Mouse (Mus musculus): ENCODE data around the gene Cfap57. TPM values are rescaled to one million over a fixed set of nuclear protein-coding genes. Genes with fewer than 3 reads are reported as not detected.
A peak's percentile ranks its signal among the peaks of the same experiment; 100 is the strongest.

Gene Cfap57
- under 1 TPM; 0.62 to 0.80 TPM for total RNA-seq (2021)
- long read RNA-seq, experiment 1, partial matches to known transcripts, result 0 of 1 reads
- long read RNA-seq, experiment 1, other reads (novel, unspliced or antisense), result 1 of 1 reads
- long read RNA-seq, experiment 2, partial matches to known transcripts, result 1 of 2 reads
- long read RNA-seq, experiment 2, other reads (novel, unspliced or antisense), result 1 of 2 reads

DNA sequence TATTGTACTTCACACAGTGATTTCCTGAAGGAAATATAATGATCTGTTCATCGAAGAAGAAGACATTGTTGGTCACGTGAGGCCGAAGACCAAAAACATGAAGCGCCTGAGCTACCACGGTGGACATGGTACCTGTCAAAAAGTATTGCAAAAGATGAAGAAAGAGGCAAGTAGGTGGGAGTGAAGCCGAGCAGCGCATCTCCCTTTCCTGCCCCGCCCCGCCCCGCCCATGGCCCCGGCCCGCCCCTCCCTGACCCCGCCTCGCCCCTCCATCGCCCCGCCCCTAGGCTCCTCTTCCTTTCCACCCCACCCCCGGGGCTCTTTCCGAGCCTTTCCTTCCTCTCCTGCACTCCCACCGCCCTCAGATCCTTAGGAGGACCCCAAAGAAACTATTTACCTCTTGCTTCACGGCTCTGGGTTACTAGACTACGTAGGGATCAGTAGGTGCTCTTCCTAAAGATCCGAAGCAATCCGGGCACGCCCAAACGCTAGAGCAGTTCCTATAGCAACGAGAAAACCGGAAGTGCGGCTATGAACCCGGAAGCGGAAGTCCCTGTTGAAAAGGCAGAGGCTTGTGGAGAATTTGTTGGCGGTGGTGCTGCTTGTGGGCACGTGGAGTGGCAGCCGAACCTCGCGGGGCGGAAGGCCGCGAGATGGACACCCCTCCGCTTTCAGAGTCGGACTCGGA lies at the start of gene Cfap57, which contains the start of gene Ebna1bp2:
Gene Cfap57 (minus strand): TSS at position 499 of the 688 bp plus-strand sequence.
Gene Ebna1bp2 (plus strand): TSS at position 521 of the 688 bp plus-strand sequence.
- peak; percentile 92 to 94 for DNase-seq (ENCODE audit: low spot score in 2 of 2)
- intact Hi-C loops (cut with DNase I), result no loop called here

DNA sequence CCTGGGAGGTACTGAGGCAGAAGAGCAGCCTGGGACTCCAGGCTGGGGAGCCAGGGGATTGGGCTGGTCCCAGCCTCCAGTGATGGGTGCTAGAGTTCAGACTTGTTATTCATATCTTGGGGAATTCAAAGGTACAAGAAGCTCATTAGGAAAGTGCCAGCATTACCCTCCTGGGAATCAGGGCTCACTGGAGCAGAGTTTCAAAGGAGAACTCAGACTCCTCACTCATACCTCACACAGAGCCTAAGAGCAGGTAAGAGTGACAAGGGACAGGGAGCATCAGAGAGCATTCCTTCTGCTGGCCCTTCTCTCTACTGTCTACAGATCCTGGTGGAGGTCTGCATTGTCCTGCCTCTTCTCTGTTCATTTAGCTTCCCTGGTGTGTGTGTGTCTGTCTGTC lies 38.1 kb upstream of the Cfap57 start, which contains the start of gene Olfr62:
Gene Olfr62 (plus strand): TSS at position 301 of the 400 bp plus-strand sequence.
- intact Hi-C loops (cut with DNase I), result loop anchor here (5.0 kb wide), 1 partner anchor 329 kb away; no protein-coding TSS in a partner anchor
- no peak for DNase-seq (ENCODE audit: low spot score in 2 of 2)

DNA sequence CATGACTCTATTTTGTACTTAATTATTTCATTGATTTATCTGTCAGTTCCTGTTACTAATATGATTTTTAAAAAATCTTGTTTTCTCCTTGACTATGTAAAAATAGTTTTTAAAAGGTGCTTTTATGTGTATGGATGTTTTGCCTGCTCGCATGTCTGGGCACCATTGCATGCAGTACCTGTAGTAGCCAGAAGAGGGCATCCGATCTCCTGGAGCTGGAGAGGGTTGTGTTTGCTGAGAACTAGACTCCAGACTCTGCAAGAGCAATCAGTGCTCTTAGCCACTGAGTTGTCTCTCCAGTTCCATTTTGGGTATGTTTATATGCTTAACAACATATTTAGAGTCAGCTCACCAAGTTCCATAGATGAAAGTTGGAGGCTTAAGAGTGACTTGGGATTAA lies 24.7 kb upstream of the Cfap57 start:
- intact Hi-C loops (cut with DNase I), result no loop called here
- peak; percentile 13 to 62 for DNase-seq (ENCODE audit: low spot score in 2 of 2)

DNA sequence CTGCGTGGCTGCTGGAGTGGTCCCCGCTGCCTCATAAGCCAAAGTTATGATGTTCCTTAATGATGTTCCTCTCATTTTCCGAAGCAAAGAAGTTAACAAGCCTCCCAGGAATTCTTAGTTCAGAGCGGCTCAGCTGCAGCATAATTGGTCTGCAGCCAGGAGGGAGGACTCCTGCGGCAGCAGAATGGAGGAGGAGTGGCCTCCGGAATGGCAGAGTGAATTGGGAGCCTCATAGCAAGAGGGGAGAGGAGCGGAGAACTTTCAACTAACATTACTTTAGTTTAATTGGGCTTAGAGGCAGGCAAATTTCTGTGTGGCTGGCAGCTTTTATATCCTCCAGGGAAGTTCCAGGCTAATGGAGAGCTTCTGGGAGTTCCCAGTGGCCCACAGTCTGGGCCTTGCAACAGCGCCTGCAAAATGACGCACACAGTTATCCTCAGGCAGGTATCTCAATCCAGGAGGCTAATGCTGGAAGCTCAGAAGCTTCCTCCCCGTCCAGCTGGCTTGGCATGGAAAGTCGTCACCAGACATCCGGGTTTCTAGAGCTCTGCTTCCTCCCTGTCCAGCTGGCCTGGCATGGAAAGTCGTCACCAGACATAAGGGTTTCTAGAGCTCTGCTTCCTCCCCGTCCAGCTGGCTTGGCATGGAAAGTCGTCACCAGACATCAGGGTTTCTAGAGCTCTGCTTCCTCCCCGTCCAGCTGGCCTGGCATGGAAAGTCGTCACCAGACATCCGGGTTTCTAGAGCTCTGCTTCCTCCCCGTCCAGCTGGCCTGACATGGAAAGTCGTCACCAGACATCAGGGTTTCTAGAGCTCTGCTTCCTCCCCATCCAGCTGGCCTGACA lies 22.0 kb upstream of the Cfap57 start:
- peak; percentile 27 to 34 for DNase-seq (ENCODE audit: low spot score in 2 of 2)
- intact Hi-C loops (cut with DNase I), result no loop called here

DNA sequence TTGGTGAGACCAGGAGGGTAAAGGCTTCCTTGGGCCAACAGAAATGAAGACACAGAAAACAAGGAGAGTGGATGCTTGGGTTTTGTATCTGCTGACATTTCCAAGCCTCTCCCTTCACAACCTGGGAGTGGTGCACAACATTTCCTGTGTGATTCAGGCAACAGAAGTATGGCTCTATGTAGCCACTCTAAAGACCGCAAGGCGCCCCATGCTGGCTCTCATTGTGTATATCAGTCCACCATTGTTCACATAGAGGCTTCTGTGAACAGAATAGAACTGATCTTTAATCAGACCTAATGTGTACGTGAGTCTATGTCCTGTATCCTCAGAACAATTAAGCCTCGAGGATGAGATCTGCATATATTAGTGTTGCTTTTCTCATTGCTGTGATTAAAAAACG lies 9.7 kb upstream of the Cfap57 start:
- intact Hi-C loops (cut with DNase I), result no loop called here
- no peak for DNase-seq (ENCODE audit: low spot score in 2 of 2)

DNA sequence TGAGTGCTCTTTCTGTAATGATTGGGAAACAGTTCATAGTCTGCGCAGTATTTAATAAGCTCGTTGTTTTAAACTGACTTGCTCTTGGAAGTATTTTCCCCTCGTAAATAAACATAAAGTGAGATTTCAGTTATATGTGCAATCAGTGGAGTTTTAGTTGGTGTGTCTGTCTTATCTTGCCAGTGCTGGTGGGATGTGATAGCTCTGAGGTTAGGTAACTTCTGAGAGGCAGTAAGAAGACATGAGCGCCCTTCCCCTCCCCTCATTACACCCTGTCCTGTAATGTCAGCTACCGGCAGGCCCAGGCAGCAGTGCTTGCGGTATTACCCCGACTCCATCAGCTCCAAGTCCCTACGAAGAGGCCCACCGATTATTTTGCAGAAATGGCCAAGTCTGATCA lies 1.2 kb upstream of the Cfap57 start:
- DNase-seq (ENCODE audit: low spot score in 2 of 2), result no peak
- intact Hi-C loops (cut with DNase I), result no loop called here

DNA sequence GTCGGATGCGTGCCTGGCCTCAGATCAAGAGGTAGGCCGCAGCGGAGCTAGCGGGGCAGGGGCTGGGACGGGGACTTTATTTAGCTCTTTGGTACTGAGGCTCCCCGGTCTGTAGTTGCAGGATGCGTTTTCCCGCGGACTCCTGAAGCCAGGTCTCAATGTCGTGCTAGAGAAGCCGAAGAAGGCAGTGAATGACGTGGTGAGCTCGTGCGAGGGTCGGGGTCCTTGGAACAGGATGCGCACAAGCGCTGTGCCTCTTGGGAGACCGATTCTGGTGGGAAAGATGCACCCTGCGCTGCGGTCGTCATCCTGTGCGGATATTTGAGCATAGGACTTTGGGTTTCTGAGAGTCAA lies 367 bp upstream of the Cfap57 start:
- intact Hi-C loops (cut with DNase I), result no loop called here
- no peak for DNase-seq (ENCODE audit: low spot score in 2 of 2)

DNA sequence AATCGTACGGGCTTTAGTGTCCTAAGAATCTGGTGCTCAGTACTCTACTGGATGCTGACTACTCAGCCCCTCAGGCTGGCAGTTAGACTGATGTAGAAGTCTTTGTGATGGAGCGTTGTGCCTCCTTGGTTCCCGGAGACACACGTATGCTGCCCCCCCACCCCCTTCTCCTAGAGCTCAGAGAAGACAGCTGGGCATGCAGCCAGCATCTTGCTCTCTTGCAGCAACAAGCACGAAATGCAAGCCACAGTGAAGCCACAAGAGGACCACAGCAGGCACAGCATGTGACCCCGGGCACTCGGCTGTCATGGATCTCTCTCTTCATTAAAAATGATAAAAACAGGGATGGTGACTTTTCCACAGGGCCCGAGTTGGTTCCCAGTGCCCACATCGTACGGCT lies 5.2 kb downstream of the Cfap57 start:
- intact Hi-C loops (cut with DNase I), result no loop called here
- no peak for DNase-seq (ENCODE audit: low spot score in 2 of 2)

DNA sequence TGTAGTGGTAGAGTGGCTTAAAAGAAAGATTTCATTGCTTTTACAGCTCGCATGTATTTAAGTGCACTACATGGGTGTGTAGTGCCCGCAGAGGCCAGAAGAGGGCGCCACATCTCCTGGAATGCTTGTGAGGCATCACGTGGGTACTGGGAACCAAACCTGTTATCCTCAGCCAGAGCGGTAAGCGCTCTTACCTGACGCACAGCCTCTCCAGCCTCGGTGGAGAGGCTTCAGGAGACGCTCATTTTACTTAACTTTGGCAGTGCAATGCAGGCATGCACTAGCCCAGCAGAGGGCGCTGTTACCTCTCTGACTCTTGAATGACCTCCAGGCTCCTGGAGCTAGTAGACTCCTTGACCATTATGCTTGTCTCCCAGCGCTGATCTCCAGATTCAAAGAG lies 8.0 kb downstream of the Cfap57 start:
- DNase-seq (ENCODE audit: low spot score in 2 of 2), result peak; percentile 36 to 67

DNA sequence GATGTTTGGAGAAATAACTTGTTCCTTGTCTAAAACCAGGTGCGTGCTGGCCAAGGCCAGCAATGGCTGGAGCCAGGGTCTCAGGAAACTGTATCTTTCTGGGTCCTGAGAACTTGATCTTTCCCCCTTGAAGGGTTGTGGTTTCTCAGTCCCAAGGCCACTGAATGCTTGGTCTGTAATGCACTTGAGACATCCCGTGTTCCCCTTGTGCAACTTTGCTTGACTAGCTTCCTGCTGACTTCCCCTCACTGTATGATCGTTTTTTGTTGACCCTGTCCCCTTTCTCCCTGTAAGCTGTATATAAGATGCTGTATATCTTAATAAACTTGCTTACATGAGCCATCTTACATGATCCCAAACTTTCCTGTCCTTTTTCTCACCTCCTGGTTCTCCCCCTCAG lies 10.7 kb downstream of the Cfap57 start:
- intact Hi-C loops (cut with DNase I), result no loop called here
- DNase-seq (ENCODE audit: low spot score in 2 of 2), result no peak

More for the DNA sequence above, 8.0 kb downstream of the Cfap57 start:
- intact Hi-C loops (cut with DNase I), result no loop called here

DNA sequence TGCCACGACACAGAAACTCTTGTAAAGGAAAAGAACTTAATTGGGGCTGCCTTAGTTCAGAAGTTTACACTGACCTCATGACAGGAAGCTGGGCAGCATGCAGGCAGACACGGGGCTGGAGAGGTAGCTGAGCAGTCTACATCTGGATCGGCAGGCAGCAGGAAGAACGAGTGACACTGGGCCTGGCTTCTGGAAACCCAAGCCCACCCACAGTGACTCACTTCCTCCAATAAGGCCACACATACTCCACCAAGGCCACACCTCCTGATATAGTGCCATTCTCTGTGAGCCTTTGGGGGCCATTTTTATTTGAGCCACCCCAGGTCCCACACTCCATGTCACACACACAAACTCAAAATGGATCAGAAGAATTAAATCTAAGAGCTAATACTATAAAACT lies 16.5 kb downstream of the Cfap57 start:
- intact Hi-C loops (cut with DNase I), result no loop called here
- no peak for DNase-seq (ENCODE audit: low spot score in 2 of 2)

DNA sequence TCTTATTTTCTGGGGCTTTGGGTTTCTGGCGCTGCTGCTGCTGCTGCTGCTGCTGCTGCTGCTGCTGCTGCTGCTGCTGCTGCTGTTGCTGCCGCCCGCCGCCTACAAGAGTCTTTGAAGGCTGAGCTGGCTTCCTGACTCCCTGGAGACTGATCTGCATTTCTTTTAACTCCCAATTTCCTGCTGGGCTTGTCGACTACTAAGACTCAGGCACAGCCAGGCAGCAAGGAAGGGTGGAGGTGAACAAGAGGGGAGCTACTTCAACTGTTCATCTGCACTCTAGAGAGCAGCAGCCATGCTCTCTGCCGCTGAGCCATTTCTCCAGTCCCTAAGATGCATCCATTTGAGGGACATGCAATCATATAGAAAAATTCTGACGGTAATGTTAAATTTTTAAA lies 30.8 kb downstream of the Cfap57 start:
- no peak for DNase-seq (ENCODE audit: low spot score in 2 of 2)
- intact Hi-C loops (cut with DNase I), result no loop called here

DNA sequence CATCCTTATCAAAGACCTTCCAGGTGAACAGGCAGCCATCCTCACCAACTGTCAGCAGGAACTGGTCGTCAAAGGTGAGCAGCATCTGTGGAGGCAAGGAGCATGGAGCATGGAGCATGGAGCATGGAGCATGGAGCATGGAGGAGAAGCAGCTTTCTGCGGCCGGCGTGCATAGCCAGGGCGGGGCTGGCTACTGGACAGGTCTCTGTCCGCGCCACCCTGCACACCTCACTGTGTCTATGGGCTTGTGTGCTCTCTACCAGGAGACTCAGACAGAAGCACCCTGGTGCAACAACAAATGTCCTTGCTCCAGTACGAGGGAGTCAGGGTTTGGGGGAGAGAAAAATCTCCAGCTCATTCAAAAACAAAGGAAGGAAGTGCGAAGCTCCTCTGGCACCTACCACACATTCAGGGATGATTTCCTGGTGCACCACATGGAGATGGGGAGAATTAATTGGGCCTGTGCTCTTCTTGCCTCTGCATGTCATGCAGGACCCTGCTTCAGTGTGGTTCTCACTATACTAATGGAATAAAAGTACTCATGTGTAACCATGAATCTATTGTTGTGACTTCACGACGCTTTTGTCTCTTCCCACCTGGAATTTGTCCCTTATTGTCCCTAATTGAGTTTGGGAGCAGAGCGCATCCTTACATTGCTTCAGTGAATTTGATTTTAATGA lies 31.4 kb downstream of the Cfap57 start:
- intact Hi-C loops (cut with DNase I), result no loop called here
- DNase-seq (ENCODE audit: low spot score in 2 of 2), result no peak

DNA sequence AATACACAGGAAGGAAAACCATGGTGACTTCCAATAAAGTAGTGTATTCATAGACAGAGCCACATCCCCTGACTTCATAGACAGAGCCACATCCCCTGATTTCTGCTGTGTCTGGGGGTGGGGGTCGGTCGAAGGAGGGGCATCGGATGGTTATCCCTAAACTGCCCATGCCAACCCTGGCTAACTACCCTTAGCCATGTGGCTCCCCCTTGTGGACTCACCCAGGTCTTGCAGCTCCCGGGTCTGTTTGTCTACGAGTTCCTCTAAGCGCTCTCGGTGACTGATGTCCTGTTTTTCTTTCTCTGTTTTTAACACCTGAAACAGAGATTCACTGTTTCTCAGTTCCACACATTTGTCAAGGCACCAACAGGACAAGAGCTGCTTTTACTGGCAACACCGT lies 37.9 kb downstream of the Cfap57 start:
- no peak for DNase-seq (ENCODE audit: low spot score in 2 of 2)
- intact Hi-C loops (cut with DNase I), result no loop called here

DNA sequence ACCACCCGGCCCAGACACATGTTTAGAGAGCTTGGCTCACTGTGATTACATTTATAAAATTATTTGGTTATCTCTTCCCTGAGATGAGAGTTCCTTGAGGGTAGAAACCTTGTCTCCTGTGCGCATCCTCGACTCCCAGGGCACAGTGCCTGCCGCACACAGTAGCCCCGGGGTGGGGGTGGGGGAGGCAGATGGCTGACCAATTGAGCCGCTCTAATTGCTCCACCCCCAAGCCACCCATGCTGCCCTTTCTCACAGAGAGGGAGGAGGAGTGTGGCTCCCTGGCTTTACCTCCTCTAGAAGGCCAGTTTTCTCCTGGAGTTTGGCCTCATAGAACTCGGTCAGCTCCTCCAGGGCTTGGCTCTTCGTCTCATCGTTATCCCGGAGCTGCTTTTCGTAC lies 39.1 kb downstream of the Cfap57 start:
- no peak for DNase-seq (ENCODE audit: low spot score in 2 of 2)
- intact Hi-C loops (cut with DNase I), result no loop called here

DNA sequence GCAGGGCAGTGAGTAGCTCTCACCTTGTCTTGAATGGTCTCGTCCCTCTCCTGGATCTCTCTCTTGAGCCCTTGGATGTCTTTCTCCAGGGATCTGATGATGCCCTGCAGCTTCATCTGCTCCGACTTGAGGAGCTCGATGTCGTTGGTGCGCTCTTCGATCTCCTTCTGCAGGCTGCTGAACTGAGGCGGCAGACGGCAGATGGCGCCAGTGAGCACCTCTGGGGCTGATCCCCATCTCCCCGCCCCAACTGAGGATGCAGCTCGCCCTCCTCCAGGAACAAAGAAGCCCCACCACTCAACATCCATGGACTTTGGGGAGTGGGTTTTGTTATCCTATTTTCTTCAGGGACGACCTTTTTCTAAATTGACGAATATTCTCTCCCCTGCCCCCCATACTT lies 41.3 kb downstream of the Cfap57 start:
- intact Hi-C loops (cut with DNase I), result loop anchor here (5.0 to 10.0 kb wide), 2 partner anchors 172 to 365 kb away; partner anchors contain the start of genes Med8 and Szt2
- peak in 1 of 2 experiments; percentile 42 for DNase-seq (ENCODE audit: low spot score in 2 of 2)

DNA sequence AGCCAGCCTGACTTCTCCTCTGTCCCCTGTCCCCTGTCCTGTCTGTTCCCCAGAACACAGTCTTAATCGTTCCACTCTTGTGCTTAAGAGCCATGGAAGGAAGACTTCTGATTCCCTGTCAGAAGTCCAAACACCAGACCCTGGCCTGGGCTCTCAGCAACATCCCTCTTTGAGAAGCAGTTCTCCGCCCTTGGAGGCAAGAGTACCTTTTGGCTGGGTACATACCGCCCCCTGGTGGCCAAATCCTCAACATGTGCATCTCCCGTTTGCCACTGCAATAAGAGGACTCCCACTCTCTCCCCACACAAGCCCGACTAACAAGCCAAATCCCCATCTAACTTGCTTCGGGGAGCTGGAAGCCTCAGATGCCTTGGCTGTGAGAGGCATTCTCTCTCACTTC lies 44.5 kb downstream of the Cfap57 start:
- peak; percentile 93 to 95 for DNase-seq (ENCODE audit: low spot score in 2 of 2)
- intact Hi-C loops (cut with DNase I), result loop anchor here (5.0 to 10.0 kb wide), 2 partner anchors 169 to 361 kb away; partner anchors contain the start of genes Med8 and Szt2

DNA sequence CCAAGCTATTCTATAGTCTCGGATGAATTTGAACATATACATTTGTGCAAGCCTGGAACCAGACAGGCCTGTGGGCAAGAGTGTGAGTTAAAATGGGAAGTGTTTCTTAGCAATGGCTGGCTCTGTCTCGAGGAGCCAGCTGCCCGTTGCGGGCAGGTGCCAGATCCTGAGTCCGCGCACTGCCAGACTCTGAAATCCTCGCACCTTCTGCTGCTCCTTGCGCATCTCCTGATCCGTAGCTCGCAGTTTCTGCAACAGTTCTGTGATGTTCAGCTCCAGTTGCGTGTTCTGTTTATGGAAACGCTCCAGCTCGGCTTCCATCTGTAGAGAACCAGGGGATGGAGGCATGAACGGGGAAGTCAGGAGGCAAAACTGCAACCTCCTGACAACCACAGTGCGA lies 49.1 kb downstream of the Cfap57 start:
- peak; percentile 73 to 87 for DNase-seq (ENCODE audit: low spot score in 2 of 2)
- intact Hi-C loops (cut with DNase I), result loop anchor here (10.0 kb wide), 1 partner anchor 357 kb away; no protein-coding TSS in a partner anchor

DNA sequence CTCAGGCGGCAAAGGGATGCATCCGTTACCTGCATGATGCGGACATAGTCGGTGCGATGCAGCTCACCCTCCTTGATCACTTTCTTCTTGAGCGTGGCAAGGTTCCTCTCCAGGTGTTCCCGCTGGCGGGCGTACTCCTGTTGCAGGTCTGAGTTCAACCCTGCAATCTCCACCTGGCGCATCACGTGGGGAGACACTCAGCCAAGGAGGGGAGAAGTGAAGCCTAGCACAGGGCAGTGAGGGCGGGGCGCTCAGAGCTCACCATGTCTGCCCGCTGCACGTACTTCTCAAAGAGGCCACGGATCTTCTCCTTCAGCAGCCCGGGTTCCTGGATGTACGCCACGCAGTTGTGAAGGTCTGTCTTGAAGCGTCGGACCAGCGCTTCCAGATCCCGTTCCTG lies 51.3 kb downstream of the Cfap57 start:
- DNase-seq (ENCODE audit: low spot score in 2 of 2), result no peak
- intact Hi-C loops (cut with DNase I), result loop anchor here (5.0 kb wide), 1 partner anchor 122 kb away; no protein-coding TSS in a partner anchor

Data from left cerebral cortex, postnatal 14 days (tissue).